In the genomic region with DNA sequence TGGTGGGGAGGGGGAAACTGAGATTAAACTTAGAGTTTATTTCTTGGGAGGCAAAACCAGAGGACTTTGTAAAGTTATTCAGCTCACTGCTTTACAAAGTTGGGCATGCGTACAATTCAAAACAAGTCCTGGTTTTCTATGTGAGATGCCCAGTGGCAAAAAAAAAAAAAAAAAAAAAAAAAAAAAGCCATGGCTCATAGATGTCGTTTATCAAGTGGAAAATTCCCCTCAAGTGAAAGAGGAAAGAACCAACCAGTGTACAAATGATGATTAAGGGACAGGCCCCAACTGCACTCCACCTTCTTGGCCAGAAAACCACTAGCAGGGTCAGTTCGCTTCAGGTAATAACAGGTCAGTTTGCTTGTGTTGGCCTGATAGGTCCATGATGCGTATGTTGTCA, we compare ENCODE assay signal across 34 mouse cellular contexts. TPM values are rescaled to one million over a fixed set of nuclear protein-coding genes. Genes with fewer than 3 reads are reported as not detected.
DNase-seq lines count a peak whose midpoint lies in the region; ATAC-seq lines count a peak whose summit lies in the region.
"Had no signal": no experiment of that assay in that cellular context is flagged by ENCODE, and none has a peak within 500 bp of the region (broad histone marks: within the 10 kb centered on the region; RNA-seq: fewer than 3 reads in every experiment).

No protein-coding gene starts in this region.

- H3K4me2 ChIP-seq in kidney, embryonic 15.5 days, result no peak overlapping the region
- no peak overlapping the region for H3K4me2 ChIP-seq in liver, embryonic 11.5 days
- H3K4me2 ChIP-seq: forebrain, embryonic 15.5 days; heart, embryonic 11.5 days; hindbrain, embryonic 13.5 days had no signal

- no peak overlapping the region for H3K9ac ChIP-seq in kidney, embryonic 15.5 days
- H3K9ac ChIP-seq in liver, embryonic 11.5 days (ENCODE audit: low read depth, low read length), result no peak overlapping the region
- H3K9ac ChIP-seq: forebrain, embryonic 15.5 days; hindbrain, embryonic 13.5 days had no signal

- peak; percentile 38 for DNase-seq in heart, embryonic 10.5 days (ENCODE audit: low spot score)
- DNase-seq in heart, postnatal 4 days, result no peak
- DNase-seq in kidney, postnatal 36 days, result no peak
- DNase-seq in liver, embryonic 11.5 days (ENCODE audit: low spot score), result no peak
- DNase-seq in liver, result no peak
- peak; percentile 10 for DNase-seq in splenic B cell, adult 2 months (ENCODE audit: low read depth, low spot score)
- DNase-seq in frontal cortex, postnatal 36 days (ENCODE audit: low spot score in 2 of 2), result no peak
- DNase-seq: adrenal gland, postnatal 10 days; adrenal gland, postnatal 36 days; cerebellum, adult 18-20 months; cerebellum, adult 9-10 months; cerebellum, postnatal 14 days; gastrocnemius, postnatal 10 days; gastrocnemius, postnatal 36 days; heart, adult 2 months had no signal

- no peaks in the 10 kb centered on the region for H3K4me1 ChIP-seq in heart, embryonic 10.5 days
- H3K4me1 ChIP-seq in kidney, embryonic 15.5 days, result no peaks in the 10 kb centered on the region
- no peaks in the 10 kb centered on the region; the same call in 1 of the 2 replicates for H3K4me1 ChIP-seq in liver, embryonic 11.5 days (replicated peaks; ENCODE audit: control insufficient read depth, insufficient read depth, low read length)
- H3K4me1 ChIP-seq: forebrain, embryonic 10.5 days; forebrain, embryonic 15.5 days; hindbrain, embryonic 10.5 days; hindbrain, embryonic 13.5 days had no signal

- H3K4me3 ChIP-seq in heart, embryonic 10.5 days, result no peak overlapping the region
- H3K4me3 ChIP-seq in kidney, embryonic 15.5 days (replicated peaks), result no peak overlapping the region
- H3K4me3 ChIP-seq in liver, embryonic 11.5 days (ENCODE audit: low read depth, low read length), result no peak overlapping the region
- H3K4me3 ChIP-seq: forebrain, embryonic 10.5 days; forebrain, embryonic 15.5 days; heart, adult 2 months; hindbrain, embryonic 10.5 days; hindbrain, embryonic 13.5 days had no signal

- no peaks in the 10 kb centered on the region for H3K9me3 ChIP-seq in heart, embryonic 10.5 days
- H3K9me3 ChIP-seq in kidney, embryonic 15.5 days (replicated peaks), result no peaks in the 10 kb centered on the region
- H3K9me3 ChIP-seq in liver, embryonic 11.5 days (ENCODE audit: control insufficient read depth, low read length), result no peaks in the 10 kb centered on the region
- H3K9me3 ChIP-seq: forebrain, embryonic 10.5 days; forebrain, embryonic 15.5 days; hindbrain, embryonic 10.5 days; hindbrain, embryonic 13.5 days had no signal

- H3K27ac ChIP-seq in heart, embryonic 10.5 days, result no peak overlapping the region
- H3K27ac ChIP-seq in kidney, embryonic 15.5 days, result no peak overlapping the region
- H3K27ac ChIP-seq in liver, embryonic 11.5 days (ENCODE audit: low read depth, low read length), result no peak overlapping the region
- H3K27ac ChIP-seq: forebrain, embryonic 10.5 days; forebrain, embryonic 15.5 days; heart, adult 2 months; hindbrain, embryonic 10.5 days; hindbrain, embryonic 13.5 days; hindbrain, postnatal 0 days had no signal

- WGBS in heart, embryonic 10.5 days, result 83% methylated on average over 4 of the region's 4 CpGs
- 89% methylated on average over 4 of the region's 4 CpGs for WGBS in kidney, embryonic 15.5 days
- 87% methylated on average over 4 of the region's 4 CpGs for WGBS in liver, embryonic 11.5 days

- H3K36me3 ChIP-seq in heart, embryonic 10.5 days, result no peaks in the 10 kb centered on the region
- H3K36me3 ChIP-seq in kidney, embryonic 15.5 days, result no peaks in the 10 kb centered on the region
- H3K36me3 ChIP-seq in liver, embryonic 11.5 days (ENCODE audit: control insufficient read depth, insufficient read depth, low read length), result no peaks in the 10 kb centered on the region
- no peaks in the 10 kb centered on the region for H3K36me3 ChIP-seq in splenic B cell, adult 2 months (ENCODE audit: control insufficient read depth, insufficient read depth, low read length, poor library complexity, severe bottlenecking)
- H3K36me3 ChIP-seq: forebrain, embryonic 10.5 days; forebrain, embryonic 15.5 days; hindbrain, embryonic 10.5 days; hindbrain, embryonic 13.5 days had no signal

- ATAC-seq in kidney, embryonic 15.5 days (replicated peaks; ENCODE audit: low FRiP score), result 0 out of 2 replicates have a peak, but pooled peaks have one; percentile 33
- 0 out of 2 replicates have a peak, but pooled peaks have one; percentile 12 for ATAC-seq in liver, embryonic 11.5 days (replicated peaks; ENCODE audit: low FRiP score)
- ATAC-seq: CD4-positive, CD25-positive, alpha-beta regulatory T cell, adult 4 months; forebrain, embryonic 15.5 days; hindbrain, postnatal 0 days; inflammation-experienced regulatory T-cells, adult 6 months; Patski had no signal

- H3K27me3 ChIP-seq in heart, embryonic 10.5 days (ENCODE audit: insufficient read depth, poor library complexity, severe bottlenecking), result no peaks in the 10 kb centered on the region
- no peaks in the 10 kb centered on the region for H3K27me3 ChIP-seq in kidney, embryonic 15.5 days
- H3K27me3 ChIP-seq in liver, embryonic 11.5 days (replicated peaks; ENCODE audit: control insufficient read depth, insufficient read depth, low read length), result no peaks in the 10 kb centered on the region
- no peaks in the 10 kb centered on the region for H3K27me3 ChIP-seq in splenic B cell, adult 2 months (ENCODE audit: control insufficient read depth, insufficient read depth, low read length, poor library complexity, severe bottlenecking)
- H3K27me3 ChIP-seq: forebrain, embryonic 15.5 days; hindbrain, embryonic 13.5 days; Patski had no signal

RNA-seq across cellular contexts. Expression of a gene that starts 3.7 kb away (rescaled TPM):
- 0.46 and 0.51 TPM in 2 replicates for polyA plus RNA-seq in heart, embryonic 10.5 days (2016; fragmentation: Nextera tagmentation; extraction: Ambion mirVana)
- under 1 TPM in 1 of 2 experiments, not detected in 1; 0.17 TPM for total RNA-seq in heart, postnatal 4 days (2021)
- polyA plus RNA-seq in kidney, embryonic 15.5 days (2015; fragmentation: Nextera tagmentation; extraction: Ambion mirVana), result 0.26 and 0.46 TPM in 2 replicates
- polyA plus RNA-seq in liver, embryonic 11.5 days (2014; fragmentation: Nextera tagmentation; extraction: Ambion mirVana), result 0.55 and 1.1 TPM in 2 replicates
- total RNA-seq: adrenal gland, adult 18-20 months; adrenal gland, postnatal 10 days; adrenal gland, postnatal 36 days; gastrocnemius, postnatal 10 days; granulocyte monocyte progenitor cell, adult 5-6 weeks; heart, adult 2 months; heart, postnatal 25 days; hindbrain, postnatal 0 days had no signal
- polyA plus RNA-seq: CD4-positive, CD25-positive, alpha-beta regulatory T cell, adult 4 months; embryonic facial prominence, embryonic 14.5 days; forebrain, embryonic 15.5 days; heart, adult 2 months; heart, embryonic 14.5 days; hindbrain, embryonic 13.5 days; hindbrain, postnatal 0 days; inflammation-experienced regulatory T-cells, adult 6 months; Patski had no signal

RNA-seq across cellular contexts. Expression of a gene that starts 6.1 kb away (rescaled TPM):
- 0.93 and 1.5 TPM in 2 replicates for polyA plus RNA-seq in heart, embryonic 10.5 days (2016; fragmentation: Nextera tagmentation; extraction: Ambion mirVana)
- under 1 TPM in 1 of 2 experiments, not detected in 1; 0.29 TPM for total RNA-seq in heart, postnatal 4 days (2021)
- polyA plus RNA-seq in kidney, embryonic 15.5 days (2015; fragmentation: Nextera tagmentation; extraction: Ambion mirVana), result 0.22 and 0.31 TPM in 2 replicates
- 1.7 and 1.9 TPM in 2 replicates for polyA plus RNA-seq in liver, embryonic 11.5 days (2014; fragmentation: Nextera tagmentation; extraction: Ambion mirVana)
- total RNA-seq: adrenal gland, adult 18-20 months; adrenal gland, postnatal 10 days; adrenal gland, postnatal 36 days; ES-E14; gastrocnemius, postnatal 36 days; granulocyte monocyte progenitor cell, adult 5-6 weeks; hindbrain, postnatal 0 days had no signal
- polyA plus RNA-seq: CD4-positive, CD25-positive, alpha-beta regulatory T cell, adult 4 months; forebrain, embryonic 15.5 days; heart, embryonic 14.5 days; hindbrain, postnatal 0 days; Patski had no signal

RNA-seq across cellular contexts. Expression of a gene that starts 9.8 kb away (rescaled TPM):
- polyA plus RNA-seq in heart, embryonic 10.5 days (2016; fragmentation: Nextera tagmentation; extraction: Ambion mirVana), result 0.33 and 0.62 TPM in 2 replicates
- not detected for total RNA-seq in heart, postnatal 4 days (2021)
- 0.25 and 0.51 TPM in 2 replicates for polyA plus RNA-seq in kidney, embryonic 15.5 days (2015; fragmentation: Nextera tagmentation; extraction: Ambion mirVana)
- 0.36 and 0.52 TPM in 2 replicates for polyA plus RNA-seq in liver, embryonic 11.5 days (2014; fragmentation: Nextera tagmentation; extraction: Ambion mirVana)
- total RNA-seq: adrenal gland, adult 18-20 months; adrenal gland, postnatal 10 days; adrenal gland, postnatal 36 days; gastrocnemius, postnatal 10 days; granulocyte monocyte progenitor cell, adult 5-6 weeks; heart, adult 2 months; heart, postnatal 25 days; hindbrain, postnatal 0 days had no signal
- polyA plus RNA-seq: CD4-positive, CD25-positive, alpha-beta regulatory T cell, adult 4 months; embryonic facial prominence, embryonic 11.5 days; forebrain, embryonic 10.5 days; forebrain, embryonic 15.5 days; heart, adult 2 months; heart, embryonic 14.5 days; heart, postnatal 0 days; hindbrain, embryonic 13.5 days; hindbrain, postnatal 0 days; inflammation-experienced regulatory T-cells, adult 6 months; Patski had no signal

RNA-seq across cellular contexts. Expression of a gene that starts 15.5 kb away (rescaled TPM):
- polyA plus RNA-seq in heart, embryonic 10.5 days (2016; fragmentation: Nextera tagmentation; extraction: Ambion mirVana), result 0.55 TPM in 1 of 2 replicates, not detected in the other
- not detected for total RNA-seq in heart, postnatal 4 days (2021)
- 0.42 and 0.55 TPM in 2 replicates for polyA plus RNA-seq in kidney, embryonic 15.5 days (2015; fragmentation: Nextera tagmentation; extraction: Ambion mirVana)
- 1.0 and 1.2 TPM in 2 replicates for polyA plus RNA-seq in liver, embryonic 11.5 days (2014; fragmentation: Nextera tagmentation; extraction: Ambion mirVana)
- total RNA-seq: adrenal gland, adult 18-20 months; adrenal gland, postnatal 10 days; adrenal gland, postnatal 36 days; gastrocnemius, postnatal 10 days; gastrocnemius, postnatal 36 days; granulocyte monocyte progenitor cell, adult 5-6 weeks; heart, adult 2 months; heart, postnatal 25 days; hindbrain, postnatal 0 days had no signal
- polyA plus RNA-seq: C2C12; CD4-positive, CD25-positive, alpha-beta regulatory T cell, adult 4 months; embryonic facial prominence, embryonic 11.5 days; embryonic facial prominence, embryonic 14.5 days; forebrain, embryonic 10.5 days; forebrain, embryonic 15.5 days; heart, adult 2 months; heart, embryonic 14.5 days; heart, postnatal 0 days; hindbrain, embryonic 10.5 days; hindbrain, embryonic 13.5 days; hindbrain, postnatal 0 days; inflammation-experienced regulatory T-cells, adult 6 months; Patski had no signal

RNA-seq across cellular contexts. Expression of a gene that starts 21.5 kb away (rescaled TPM):
- polyA plus RNA-seq in heart, embryonic 10.5 days (2016; fragmentation: Nextera tagmentation; extraction: Ambion mirVana), result 0.18 TPM in 1 of 2 replicates, not detected in the other
- not detected for total RNA-seq in heart, postnatal 4 days (2021)
- polyA plus RNA-seq in kidney, embryonic 15.5 days (2015; fragmentation: Nextera tagmentation; extraction: Ambion mirVana), result 0.19 and 0.71 TPM in 2 replicates
- polyA plus RNA-seq in liver, embryonic 11.5 days (2014; fragmentation: Nextera tagmentation; extraction: Ambion mirVana), result 0.26 and 0.27 TPM in 2 replicates
- total RNA-seq: adrenal gland, adult 18-20 months; adrenal gland, postnatal 10 days; adrenal gland, postnatal 36 days; gastrocnemius, postnatal 10 days; granulocyte monocyte progenitor cell, adult 5-6 weeks; heart, adult 2 months; heart, postnatal 25 days; hindbrain, postnatal 0 days had no signal
- polyA plus RNA-seq: C2C12; CD4-positive, CD25-positive, alpha-beta regulatory T cell, adult 4 months; embryonic facial prominence, embryonic 11.5 days; embryonic facial prominence, embryonic 14.5 days; forebrain, embryonic 10.5 days; forebrain, embryonic 15.5 days; heart, adult 2 months; heart, embryonic 14.5 days; heart, postnatal 0 days; hindbrain, embryonic 13.5 days; hindbrain, postnatal 0 days; inflammation-experienced regulatory T-cells, adult 6 months; Patski had no signal

Comparison
In these comparisons a context has a peak if more than half of its experiments do, and no peak if none do; other contexts are left out.
1. DNase-seq: peak in heart, embryonic 10.5 days (single experiment) and splenic B cell, adult 2 months (single experiment); none in heart, postnatal 4 days (single experiment), kidney, postnatal 36 days (0 of 2), liver, embryonic 11.5 days (single experiment), liver (single experiment) and frontal cortex, postnatal 36 days (0 of 2).